Mouse (Mus musculus): ENCODE data around the gene Tnfsf13.

GRCm38 (mm10) chr11:69699595-69699994, 14.0 kb upstream of the Tnfsf13 start:
- no peak for TF ChIP-seq CTCF (IDR thresholded peaks at IDR 0.05; ENCODE audit: low read depth, low read length)
- no peak for TF ChIP-seq POLR2A (IDR thresholded peaks at IDR 0.05; ENCODE audit: extremely low read depth, insufficient read depth, low read length)

Data from liver, adult 2 months (tissue).